Mouse (Mus musculus): ENCODE measurements around the gene Olfr479. TPM values are rescaled to one million over a fixed set of nuclear protein-coding genes. Genes with fewer than 3 reads are reported as not detected.

The Olfr479 gene
- not detected for total RNA-seq (2023)

DNA sequence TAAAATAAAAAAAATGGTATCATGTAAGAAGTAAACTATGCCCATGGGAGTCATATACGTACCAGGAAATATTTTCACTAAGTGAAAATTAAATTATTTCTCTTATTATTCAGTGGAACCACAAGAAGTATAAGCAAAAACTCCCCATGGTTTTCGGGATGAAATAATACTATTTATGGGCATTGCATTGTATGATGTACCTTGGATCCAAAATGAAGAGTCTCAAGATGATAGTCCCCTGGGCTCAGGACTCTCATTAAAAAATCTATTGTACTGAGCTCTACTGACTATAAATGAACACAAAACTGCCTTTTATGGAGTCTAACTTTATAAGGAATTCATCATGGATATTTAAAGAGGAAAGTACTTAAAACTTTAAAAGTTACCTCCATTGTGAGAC lies at the start of gene Olfr479:
Gene Olfr479, plus strand, starts transcription at position 301 of the 400 bp plus-strand sequence.

DNA sequence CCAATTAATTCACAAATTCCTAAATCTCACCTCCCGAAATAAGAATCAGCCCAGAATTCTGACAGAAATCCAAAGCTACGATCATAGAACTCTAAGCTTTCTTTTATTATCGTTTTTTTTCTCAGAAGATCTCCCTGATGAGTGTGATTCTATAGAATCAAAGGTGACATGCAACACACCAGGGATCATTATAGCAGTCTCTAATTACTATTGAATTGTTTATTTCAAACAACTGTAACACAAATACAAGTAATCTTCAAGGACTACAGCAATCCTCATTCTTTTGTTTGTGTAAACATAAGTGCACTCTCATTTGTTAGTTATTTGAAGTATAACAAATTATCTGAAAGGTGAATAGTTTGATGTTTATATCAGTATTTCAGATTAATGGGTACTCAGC lies 16.6 kb upstream of the Olfr479 start, which contains the start of gene Olfr478:
Gene Olfr478, minus strand, starts transcription at position 101 of the 400 bp plus-strand sequence.

DNA sequence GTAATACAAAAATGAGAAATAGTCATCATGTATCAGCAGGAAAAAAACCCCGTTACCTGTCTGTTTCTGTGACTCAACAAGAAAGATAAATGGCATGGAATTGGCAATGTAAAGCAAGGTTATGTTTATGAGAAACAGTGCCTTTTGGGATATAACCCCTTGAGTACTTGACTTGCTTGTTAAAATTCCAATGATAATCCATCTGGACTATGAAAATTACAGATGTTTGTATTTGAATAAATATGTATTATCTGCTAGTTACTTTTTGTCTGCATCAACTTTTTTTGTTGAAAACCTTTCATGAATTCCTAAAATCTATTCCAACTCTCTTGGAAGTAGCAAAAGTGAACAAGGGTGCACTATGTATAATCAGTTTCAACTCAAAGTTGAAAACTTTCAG lies 16.8 kb downstream of the Olfr479 start, which contains the start of gene Olfr480:
Gene Olfr480, minus strand, starts transcription at position 101 of the 400 bp plus-strand sequence.

DNA sequence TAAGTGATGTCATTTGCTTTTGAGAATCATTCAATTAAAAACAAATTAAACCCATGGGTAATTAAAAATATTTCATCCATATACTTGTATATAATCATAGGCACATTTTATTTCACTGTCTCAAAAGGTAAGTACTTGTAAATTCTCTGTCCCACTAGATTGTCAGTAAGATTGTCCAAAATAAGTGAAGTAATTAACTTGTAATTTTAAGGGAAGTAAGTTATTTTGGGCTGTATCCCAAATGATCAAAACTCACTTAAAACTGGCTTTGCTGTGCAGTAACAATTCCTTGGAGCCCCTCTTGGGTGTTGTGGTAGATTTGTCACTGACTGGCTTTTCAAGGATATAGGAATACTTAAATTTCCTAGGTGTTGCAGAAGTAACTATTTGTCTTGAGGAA lies 29.1 kb downstream of the Olfr479 start, which contains the start of gene Olfr481:
Gene Olfr481, plus strand, starts transcription at position 301 of the 400 bp plus-strand sequence.

DNA sequence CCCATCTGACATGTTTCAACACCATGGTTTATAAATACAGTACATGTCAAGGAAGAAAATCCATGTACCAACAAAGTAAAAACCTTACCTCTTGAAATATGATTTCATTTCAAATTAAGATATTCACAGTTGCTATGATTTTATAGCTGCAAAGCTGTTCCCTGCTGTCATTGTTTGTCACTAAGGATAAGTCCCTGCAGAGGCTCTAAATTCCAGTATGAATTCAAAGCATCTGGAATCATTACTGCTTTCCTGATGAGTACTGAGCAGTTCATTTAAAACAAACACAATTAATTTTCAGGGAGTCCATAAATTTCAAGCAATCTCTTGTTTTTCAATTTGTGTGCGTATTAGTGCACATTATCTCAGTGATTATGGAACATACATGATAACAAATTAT lies 47.0 kb downstream of the Olfr479 start, which contains the start of gene Olfr482:
Gene Olfr482, minus strand, starts transcription at position 101 of the 400 bp plus-strand sequence.

DNA sequence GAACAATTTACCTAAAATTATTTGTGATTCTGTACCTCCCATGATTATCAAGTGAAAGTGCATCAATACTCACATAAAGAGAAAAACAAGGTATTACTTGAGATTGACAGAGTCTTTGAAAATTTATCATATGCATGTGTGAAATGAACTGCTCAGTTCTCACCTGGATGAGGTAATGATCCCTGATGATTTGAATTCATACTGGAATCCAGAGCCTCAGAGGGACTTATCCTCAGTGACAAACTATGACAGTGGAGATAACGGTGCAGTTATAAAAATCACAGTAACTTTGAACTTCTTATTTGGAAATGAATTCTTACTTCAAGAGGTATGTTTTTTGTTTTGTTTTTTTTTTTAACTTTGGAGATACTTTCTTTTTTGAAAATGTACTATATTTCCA lies 50.1 kb downstream of the Olfr479 start, which contains the start of gene Olfr483:
Gene Olfr483, plus strand, starts transcription at position 301 of the 400 bp plus-strand sequence.

Other genes with a start within 250 kb of the Olfr479 start
- not detected for gene Ovch2, start 249.5 kb upstream of the Olfr479 start, total RNA-seq (2023)
- not detected for gene Olfr467, start 238.4 kb upstream of the Olfr479 start, total RNA-seq (2023)
- gene Olfr469, start 225.2 kb upstream of the Olfr479 start, total RNA-seq (2023): not detected
- gene Olfr470, start 203.2 kb upstream of the Olfr479 start, total RNA-seq (2023): not detected
- not detected for gene Olfr472, start 152.8 kb upstream of the Olfr479 start, total RNA-seq (2023)
- gene Olfr473, start 120.2 kb upstream of the Olfr479 start, total RNA-seq (2023): not detected
- not detected for gene Olfr474, start 96.0 kb upstream of the Olfr479 start, total RNA-seq (2023)
- gene Olfr476, start 85.9 kb upstream of the Olfr479 start, total RNA-seq (2023): not detected
- gene Olfr477, start 64.0 kb upstream of the Olfr479 start, total RNA-seq (2023): not detected
- gene Olfr478, start 16.7 kb upstream of the Olfr479 start, total RNA-seq (2023): not detected
- not detected for gene Olfr480, start 16.7 kb downstream of the Olfr479 start, total RNA-seq (2023)
- not detected for gene Olfr481, start 29.2 kb downstream of the Olfr479 start, total RNA-seq (2023)
- gene Olfr482, start 46.9 kb downstream of the Olfr479 start, total RNA-seq (2023): 1 to 10 TPM; 1.0 to 1.7 TPM
- not detected for gene Olfr483, start 50.2 kb downstream of the Olfr479 start, total RNA-seq (2023)
- not detected for gene Olfr484, start 76.8 kb downstream of the Olfr479 start, total RNA-seq (2023)
- not detected for gene Olfr485, start 109.2 kb downstream of the Olfr479 start, total RNA-seq (2023)
- gene Olfr486, start 122.0 kb downstream of the Olfr479 start, total RNA-seq (2023): not detected
- gene Olfr487, start 163.9 kb downstream of the Olfr479 start, total RNA-seq (2023): not detected
- not detected for gene Olfr488, start 207.7 kb downstream of the Olfr479 start, total RNA-seq (2023)
- not detected for gene Olfr490, start 238.2 kb downstream of the Olfr479 start, total RNA-seq (2023)